Mouse (Mus musculus) spleen, adult 2 months (tissue): ENCODE data around the gene Slc39a9.

Source experiments
- CTCF ChIP-seq: fragments of 200-500 bp; IDR thresholded peaks from 2 replicates; pipeline ENCODE4 v1.5.1; 2011; ENCODE audit warnings: mild to moderate bottlenecking, inconsistent platforms; ENCODE audit not compliant: insufficient read depth, insufficient read length, insufficient replicate concordance; ENCODE audit errors: extremely low read depth
- POLR2A ChIP-seq: fragments of 200-500 bp; IDR thresholded peaks from 2 replicates; pipeline ENCODE4 v1.6.1; 2011; ENCODE audit warnings: low read depth, low read length, inconsistent platforms

- no peak for TF ChIP-seq CTCF
- no peak for TF ChIP-seq POLR2A
These were observed 10.4 kb downstream of the Slc39a9 start for GRCm38 (mm10) chr12:80653951-80654658.
